Mouse (Mus musculus) megakaryocyte, adult 5-6 weeks (primary cell): Measurements from ENCODE around the gene Samd5. TPM values are rescaled to one million over a fixed set of nuclear protein-coding genes. Genes with fewer than 3 reads are reported as not detected.
A peak's percentile ranks its signal among the peaks of the same experiment; 100 is the strongest.

Experiments
- ATAC-seq: 2 replicates; pipeline ENCODE4 v1.8.0; 2016; ENCODE audit warnings: mild to moderate bottlenecking, inconsistent platforms; ENCODE audit not compliant: poor library complexity, severe bottlenecking
- total RNA-seq, 2 experiments: library from RNA; stranded (forward) in 1 of 2; stranded (reverse) in 1 of 2; fragments of 153-499, 151-499 nt in 1 of 2; fragments of 221-1000, 200-1000 nt in 1 of 2; gene quantifications; 2 replicates each; pipeline versions ENCODE4 v1.2.3 to v1.2.4; 2015 to 2017

The Samd5 gene
- total RNA-seq, 2 experiments from 2014 or later: not detected

GRCm38 (mm10) chr10:9586328-9586727 lies 88.7 kb downstream of the Samd5 start:
- ATAC-seq: no peak

GRCm38 (mm10) chr10:9579374-9579773 lies 95.6 kb downstream of the Samd5 start:
- ATAC-seq: no peak

- ATAC-seq: peak; percentile 78
Measured at GRCm38 (mm10) chr10:9575605-9576004, 99.4 kb downstream of the Samd5 start.

- ATAC-seq: no peak
Measured at GRCm38 (mm10) chr10:9574135-9574534, 100.9 kb downstream of the Samd5 start.

Other genes with a start within 250 kb of the Samd5 start
- 32.6 and 34.5 TPM in 2 replicates for gene Stxbp5, start 225.9 kb upstream of the Samd5 start, total RNA-seq (2015)
- gene Stxbp5, start 225.9 kb upstream of the Samd5 start, total RNA-seq (2017): 20.7 and 26.8 TPM in 2 replicates